Mouse (Mus musculus) liver, postnatal 0 days (tissue): ENCODE data around the gene Rapgef5. TPM values are rescaled to one million over a fixed set of nuclear protein-coding genes. Genes with fewer than 3 reads are reported as not detected.

ENCODE experiments used
- ATAC-seq: fragments of 200-750 bp; cut with Nextera tagmentation; 2 replicates; pipeline ENCODE4 v1.8.0; 2017; ENCODE audit warnings: mild to moderate bottlenecking, moderate library complexity
- DNase-seq: peaks from one replicate; pipeline ENCODE4 v3.0.0-alpha.2; 2016
- H3K27ac ChIP-seq: fragments of 300-500 bp; sonication (generic); 2 replicates; pipeline ENCODE4 v1.5.1; 2014; ENCODE audit warnings: antibody characterized with exemption, moderate library complexity, mild to moderate bottlenecking, low read depth
- H3K27me3 ChIP-seq: fragments of 300-500 bp; sonication (generic); 2 replicates; pipeline ENCODE4 v1.6.1; 2014; ENCODE audit warnings: low read length, control low read depth, mixed read lengths; ENCODE audit not compliant: insufficient read depth
- H3K36me3 ChIP-seq: fragments of 300-500 bp; sonication (generic); replicated peaks from 2 replicates; pipeline ENCODE4 v1.6.1; 2014; ENCODE audit warnings: mild to moderate bottlenecking, control low read depth, low read length, moderate library complexity, mixed read lengths; ENCODE audit not compliant: insufficient read depth
- H3K4me1 ChIP-seq: fragments of 300-500 bp; sonication (generic); 2 replicates; pipeline ENCODE4 v1.6.1; 2014; ENCODE audit warnings: antibody characterized with exemption, mild to moderate bottlenecking, control low read depth; ENCODE audit not compliant: insufficient read depth
- H3K4me2 ChIP-seq: fragments of 300-500 bp; sonication (generic); 2 replicates; pipeline ENCODE4 v1.6.1; 2014; ENCODE audit warnings: low read depth, mild to moderate bottlenecking, low read length, moderate library complexity, mixed read lengths
- H3K4me3 ChIP-seq: fragments of 300-500 bp; sonication (generic); 2 replicates; pipeline ENCODE4 v1.5.1; 2014; ENCODE audit warnings: low read depth, low read length
- H3K9ac ChIP-seq: fragments of 300-500 bp; sonication (generic); replicated peaks from 2 replicates; pipeline ENCODE4 v1.6.1; 2014; ENCODE audit warnings: mild to moderate bottlenecking, moderate library complexity
- H3K9me3 ChIP-seq: fragments of 300-500 bp; sonication (generic); 2 replicates; pipeline ENCODE4 v1.6.1; 2016; ENCODE audit warnings: mild to moderate bottlenecking, control low read depth, low read length, mixed read lengths
- CTCF ChIP-seq: sonication (generic); IDR thresholded peaks from 2 replicates; pipeline ENCODE4 v1.5.1; 2016; ENCODE audit warnings: antibody characterized with exemption, low read depth
- EP300 ChIP-seq: IDR thresholded peaks from 2 replicates; pipeline ENCODE4 v1.6.1; 2016; ENCODE audit warnings: antibody characterized with exemption, low read depth, mild to moderate bottlenecking
- WGBS: fragments of 180-500 bp; shearing (Covaris S2); extraction: QIAGEN DNeasy Blood & Tissue Kit; methylation state at CpG from one replicate; pipeline ENCODE4 v1.1.7; 2014; ENCODE audit not compliant: insufficient replicate concordance; 5-methylcytosine and 5-hydroxymethylcytosine counted together
- polyA plus RNA-seq: library from polyadenylated mRNA; unstranded; fragments of >200 nt; fragmentation: Nextera tagmentation; extraction: Ambion mirVana; gene quantifications from 2 replicates; pipeline ENCODE4 v1.2.1, GENCODE M21; 2015

Gene Rapgef5
- polyA plus RNA-seq, 1 experiment from 2014 or later: 2.1 TPM

- Histone ChIP-seq H3K27ac (no peak overlapping the region), H3K27me3 (no peaks in the 10 kb centered on the region), H3K36me3 (no peaks in the 10 kb centered on the region), H3K9me3 (no peaks in the 10 kb centered on the region), H3K4me3 (no peak overlapping the region), H3K4me1 (no peaks in the 10 kb centered on the region), H3K4me2 (no peak overlapping the region), H3K9ac (no peak overlapping the region)
- no peak for ATAC-seq
- DNase-seq: no peak
- TF ChIP-seq EP300: no peak
- 74% methylated on average over 4 of the region's 4 CpGs for WGBS
These were observed 29.9 kb upstream of the Rapgef5 start for GRCm38 (mm10) chr12:117486118-117487057.

DNA sequence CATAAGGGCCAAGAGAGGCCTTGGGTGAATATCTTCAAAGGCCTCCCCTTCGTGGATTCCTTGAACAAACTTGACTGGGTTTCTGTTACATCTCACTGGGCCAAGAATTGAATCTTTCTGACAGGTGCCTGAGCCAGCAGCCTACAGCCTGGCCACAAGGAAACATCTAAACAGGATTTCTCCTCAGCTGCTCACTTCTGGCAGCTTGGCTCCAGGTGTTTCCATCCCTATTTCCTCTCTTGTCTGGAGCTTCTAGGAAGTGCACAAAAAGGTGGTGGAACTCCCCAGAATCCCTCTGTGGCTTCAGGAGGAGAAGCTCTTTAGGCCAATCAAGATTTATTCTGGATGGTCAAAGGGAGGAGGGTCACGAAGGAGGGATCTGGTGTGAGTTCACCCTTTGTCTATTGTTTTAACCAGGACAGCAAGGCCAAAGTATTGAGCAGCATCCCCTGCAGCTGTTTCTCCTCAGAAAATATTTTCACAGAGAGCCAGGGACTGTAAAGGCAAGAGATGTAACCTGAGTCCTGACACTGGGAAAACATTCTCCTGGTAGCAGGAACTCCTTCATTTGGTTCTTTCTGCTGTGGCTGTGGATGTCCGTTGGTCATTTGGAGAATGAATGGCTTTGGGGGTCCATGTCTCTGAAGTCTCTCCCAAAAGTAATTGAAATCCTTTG lies 19.6 kb upstream of the Rapgef5 start:
- WGBS: 58% methylated on average over 3 of the region's 3 CpGs
- Histone ChIP-seq H3K9ac (no peak overlapping the region), H3K9me3 (no peaks in the 10 kb centered on the region), H3K4me2 (no peak overlapping the region), H3K4me3 (no peak overlapping the region), H3K27me3 (0 out of 2 replicates have a peak, but pooled peaks cover 3% of the 10 kb centered on the region), H3K4me1 (no peaks in the 10 kb centered on the region), H3K36me3 (no peaks in the 10 kb centered on the region), H3K27ac (no peak overlapping the region)
- TF ChIP-seq CTCF (no peak), EP300 (no peak)
- DNase-seq: no peak
- ATAC-seq: no peak

- H3K27ac ChIP-seq: no peak overlapping the region
- no peak overlapping the region for H3K9ac ChIP-seq
- no peaks in the 10 kb centered on the region for H3K9me3 ChIP-seq
- no peaks in the 10 kb centered on the region for H3K4me1 ChIP-seq
- H3K27me3 ChIP-seq: 0 out of 2 replicates have a peak, but pooled peaks cover 3% of the 10 kb centered on the region
- no peak overlapping the region for H3K4me3 ChIP-seq
- WGBS: 78% methylated on average over 1 of the region's 1 CpGs
- no peak for TF ChIP-seq CTCF
- no peak for TF ChIP-seq EP300
- no peak for DNase-seq
- H3K4me2 ChIP-seq: no peak overlapping the region
- no peak for ATAC-seq
- H3K36me3 ChIP-seq: no peaks in the 10 kb centered on the region
These were observed 18.9 kb upstream of the Rapgef5 start for GRCm38 (mm10) chr12:117497361-117497760.

DNA sequence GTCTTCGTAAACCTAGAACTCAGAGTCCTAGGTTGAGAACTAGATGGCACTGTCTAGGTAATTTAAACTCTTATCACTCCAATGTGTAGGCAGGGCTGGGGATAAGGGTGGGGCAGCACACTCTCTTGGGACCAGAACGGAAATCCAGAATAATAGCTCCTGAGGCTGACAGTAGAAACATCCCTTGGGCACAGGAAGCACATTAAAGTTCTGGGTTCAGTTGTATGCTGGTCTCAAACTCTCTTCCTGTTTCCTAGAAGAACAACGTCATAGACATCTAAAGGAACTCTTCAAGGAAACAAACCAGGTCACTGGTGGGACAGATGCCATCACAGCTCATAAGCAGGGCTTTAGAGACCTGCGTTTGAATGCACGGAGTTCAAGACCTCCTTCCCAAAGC lies 17.0 kb upstream of the Rapgef5 start:
- no peak overlapping the region for H3K4me3 ChIP-seq

DNA sequence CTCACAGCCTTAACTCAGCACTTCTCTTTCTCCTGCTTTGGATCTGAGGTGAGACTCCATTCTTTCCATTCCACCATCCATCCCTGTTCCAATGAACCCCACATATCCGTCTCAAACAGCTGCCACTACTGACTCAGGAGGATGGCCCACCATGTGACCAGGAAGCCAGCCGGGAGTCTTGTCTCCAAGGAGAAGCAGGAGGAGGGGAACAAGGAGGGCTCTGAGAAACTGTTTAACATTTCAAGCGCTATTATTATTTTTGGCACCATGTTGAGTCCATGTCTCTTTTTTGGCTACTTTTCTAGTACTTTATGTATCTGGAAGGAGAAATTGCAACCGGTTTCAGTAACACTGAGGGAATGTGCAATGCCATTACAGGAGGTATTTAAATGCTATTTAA lies 15.1 kb upstream of the Rapgef5 start:
- Histone ChIP-seq H3K9me3 (no peaks in the 10 kb centered on the region), H3K36me3 (no peaks in the 10 kb centered on the region), H3K4me2 (no peak overlapping the region), H3K27me3 (no peaks in the 10 kb centered on the region), H3K4me1 (no peaks in the 10 kb centered on the region), H3K9ac (no peak overlapping the region), H3K4me3 (no peak overlapping the region), H3K27ac (no peak overlapping the region)
- DNase-seq (no peak), ATAC-seq (no peak)
- WGBS: 60% methylated on average over 4 of the region's 4 CpGs
- no peak for TF ChIP-seq EP300
- no peak for TF ChIP-seq CTCF

More for the DNA sequence above, 17.0 kb upstream of the Rapgef5 start:
- TF ChIP-seq EP300 (no peak), CTCF (no peak)
- 62% methylated on average over 5 of the region's 5 CpGs for WGBS
- Histone ChIP-seq H3K9ac (no peak overlapping the region), H3K4me1 (no peaks in the 10 kb centered on the region), H3K36me3 (no peaks in the 10 kb centered on the region), H3K27ac (no peak overlapping the region), H3K4me2 (no peak overlapping the region), H3K27me3 (no peaks in the 10 kb centered on the region), H3K9me3 (no peaks in the 10 kb centered on the region)
- DNase-seq (no peak), ATAC-seq (no peak)

DNA sequence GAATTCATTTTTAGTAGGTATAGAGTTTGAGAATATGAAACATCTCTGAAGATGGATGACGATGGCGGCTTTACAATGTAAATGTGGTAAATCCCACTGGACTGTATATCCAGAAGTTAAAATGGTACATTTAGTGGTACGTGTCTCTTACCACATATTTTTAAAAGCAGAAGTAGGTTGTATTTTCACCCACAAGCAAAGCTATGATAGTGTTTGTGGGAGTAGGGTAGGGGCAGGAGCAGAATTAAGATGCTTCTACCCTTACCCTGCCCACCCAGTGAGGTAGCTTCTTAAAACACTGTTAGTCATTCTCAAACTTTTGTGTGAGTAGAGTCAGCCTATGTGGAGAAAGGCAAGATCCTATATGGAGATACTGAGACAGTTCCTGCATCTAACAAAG lies 13.4 kb upstream of the Rapgef5 start:
- Histone ChIP-seq H3K4me3 (no peak overlapping the region), H3K36me3 (no peaks in the 10 kb centered on the region), H3K27ac (no peak overlapping the region), H3K9me3 (no peaks in the 10 kb centered on the region), H3K9ac (no peak overlapping the region), H3K27me3 (no peaks in the 10 kb centered on the region), H3K4me1 (no peaks in the 10 kb centered on the region), H3K4me2 (no peak overlapping the region)
- no peak for ATAC-seq
- TF ChIP-seq CTCF (no peak), EP300 (no peak)
- WGBS: 82% methylated on average over 3 of the region's 3 CpGs
- no peak for DNase-seq
